In genomic region chr5:3317724-3318123, GRCm38 (mm10) we compare ENCODE assay signal across 3 mouse cellular contexts. TPM values are rescaled to one million over a fixed set of nuclear protein-coding genes. Genes with fewer than 3 reads are reported as not detected.
ATAC-seq lines count a peak whose summit lies in the region.

No protein-coding gene starts in this region.

- peak; percentile 65 for ATAC-seq in granulocyte monocyte progenitor cell, adult 5-6 weeks (replicated peaks; ENCODE audit: poor library complexity, severe bottlenecking)
- peak; percentile 67; the same call in 1 of the 2 replicates for ATAC-seq in megakaryocyte, adult 5-6 weeks (ENCODE audit: poor library complexity, severe bottlenecking)
- ATAC-seq in megakaryocyte progenitor cell, adult 5-6 weeks (replicated peaks; ENCODE audit: poor library complexity): peak; percentile 48; the same call in 1 of the 2 replicates

RNA-seq across cellular contexts. Expression of gene Cdk6, which starts 23.6 kb away (rescaled TPM):
- total RNA-seq in granulocyte monocyte progenitor cell, adult 5-6 weeks (2014; fragmentation: Nextera tagmentation): 278 and 308 TPM in 2 replicates
- total RNA-seq in granulocyte monocyte progenitor cell, adult 5-6 weeks (2017): 207 and 253 TPM in 2 replicates
- 17.9 TPM in 2 replicates for total RNA-seq in megakaryocyte, adult 5-6 weeks (2015)
- total RNA-seq in megakaryocyte, adult 5-6 weeks (2017): 9.7 and 18.8 TPM in 2 replicates
- 257 and 285 TPM in 2 replicates for total RNA-seq in megakaryocyte progenitor cell, adult 5-6 weeks (2015)
- 138 and 227 TPM in 2 replicates for total RNA-seq in megakaryocyte progenitor cell, adult 5-6 weeks (2017)

Comparison
In these comparisons a context has a peak if more than half of its experiments do, and no peak if none do; other contexts are left out.
1. RNA of gene Cdk6, which starts 23.6 kb away (total RNA-seq): 138 to 285 TPM in megakaryocyte progenitor cell, adult 5-6 weeks and 207 to 308 TPM in granulocyte monocyte progenitor cell, adult 5-6 weeks; 9.7 to 18.8 TPM in megakaryocyte, adult 5-6 weeks; every median in the first group is over 4 times any median in the second.
2. Peak in every context shown above with its lines, with median percentiles within 50 percentile points of each other: ATAC-seq.